Mouse (Mus musculus) embryonic facial prominence, embryonic 14.5 days (tissue): ENCODE data around the gene Klhl5. TPM values are rescaled to one million over a fixed set of nuclear protein-coding genes. Genes with fewer than 3 reads are reported as not detected.

Experiments
- ATAC-seq: fragments of 200-750 bp; cut with Nextera tagmentation; 2 replicates; pipeline ENCODE4 v1.8.0; 2017; ENCODE audit warnings: low read depth, moderate number of reproducible peaks, moderate TSS enrichment
- DNase-seq: peaks from one replicate; pipeline ENCODE4 v3.0.0-alpha.2; 2015; ENCODE audit warnings: low spot score
- H3K27ac ChIP-seq: fragments of 300-500 bp; sonication (generic); replicated peaks from 2 replicates; pipeline ENCODE4 v1.5.1; 2014; ENCODE audit warnings: low read depth, mild to moderate bottlenecking, low read length, moderate library complexity
- H3K27me3 ChIP-seq: fragments of 300-500 bp; sonication (generic); replicated peaks from 2 replicates; pipeline ENCODE4 v1.6.1; 2014; ENCODE audit warnings: low read length; ENCODE audit not compliant: control insufficient read depth, insufficient read depth
- H3K36me3 ChIP-seq: fragments of 300-500 bp; sonication (generic); 2 replicates; pipeline ENCODE4 v1.6.1; 2014; ENCODE audit warnings: low read length, mixed read lengths; ENCODE audit not compliant: control insufficient read depth, insufficient read depth
- H3K4me1 ChIP-seq: fragments of 300-500 bp; sonication (generic); 2 replicates; pipeline ENCODE4 v1.6.1; 2014; ENCODE audit warnings: antibody characterized with exemption, low read length; ENCODE audit not compliant: control insufficient read depth, insufficient read depth
- H3K4me2 ChIP-seq: fragments of 300-500 bp; sonication (generic); 2 replicates; pipeline ENCODE4 v1.6.1; 2014; ENCODE audit warnings: low read depth, mild to moderate bottlenecking, low read length, moderate library complexity, mixed read lengths
- H3K4me3 ChIP-seq: fragments of 300-500 bp; sonication (generic); 2 replicates; pipeline ENCODE4 v1.5.1; 2014; ENCODE audit warnings: low read depth, mild to moderate bottlenecking, low read length
- H3K9ac ChIP-seq: fragments of 300-500 bp; sonication (generic); 2 replicates; pipeline ENCODE4 v1.6.1; 2014; ENCODE audit warnings: low read depth, mild to moderate bottlenecking, low read length, moderate library complexity, mixed read lengths
- H3K9me3 ChIP-seq: fragments of 300-500 bp; sonication (generic); 2 replicates; pipeline ENCODE4 v1.6.1; 2016; ENCODE audit warnings: low read length; ENCODE audit not compliant: control insufficient read depth
- WGBS: fragments of 180-500 bp; shearing (Covaris S2); extraction: QIAGEN DNeasy Blood & Tissue Kit; methylation state at CpG from one replicate; pipeline ENCODE4 v1.1.7; 2014; 5-methylcytosine and 5-hydroxymethylcytosine counted together
- polyA plus RNA-seq: library from polyadenylated mRNA; unstranded; fragments of >200 nt; fragmentation: Nextera tagmentation; extraction: Ambion mirVana; gene quantifications from 2 replicates; pipeline ENCODE4 v1.2.1, GENCODE M21; 2014

Gene Klhl5
- polyA plus RNA-seq, 1 experiment from 2014 or later = 26.3 TPM

- ATAC-seq = no peak
- Histone ChIP-seq H3K4me2 (no peak overlapping the region), H3K27ac (no peak overlapping the region), H3K36me3 (0 out of 2 replicates have a peak, but pooled peaks cover 9% of the 10 kb centered on the region), H3K4me1 (peaks cover 4% of the 10 kb centered on the region), H3K27me3 (no peaks in the 10 kb centered on the region), H3K4me3 (no peak overlapping the region), H3K9me3 (no peaks in the 10 kb centered on the region), H3K9ac (no peak overlapping the region)
- 79% methylated on average over 2 of the region's 2 CpGs for whole genome bisulfite sequencing
- no peak for DNase-seq
These were observed 97.4 kb downstream of the Klhl5 start for GRCm38 (mm10) chr5:65204726-65205125.

- no peak overlapping the region for H3K27ac ChIP-seq
- no peaks in the 10 kb centered on the region for H3K9me3 ChIP-seq
- no peaks in the 10 kb centered on the region for H3K4me1 ChIP-seq
- peaks cover 6% of the 10 kb centered on the region; the same call in 1 of the 2 replicates for H3K36me3 ChIP-seq
- no peak for ATAC-seq
- no peak overlapping the region for H3K9ac ChIP-seq
- WGBS = 24% methylated on average over 7 of the region's 7 CpGs
- peak; percentile 45 for DNase-seq
- no peak overlapping the region for H3K4me2 ChIP-seq
- H3K27me3 ChIP-seq = no peaks in the 10 kb centered on the region
- no peak overlapping the region for H3K4me3 ChIP-seq
These were observed 106.0 kb downstream of the Klhl5 start for GRCm38 (mm10) chr5:65213321-65213720.

Other genes starting within 250 kb of the Klhl5 start
- gene Tlr1, start 174.0 kb upstream of the Klhl5 start, polyA plus RNA-seq = 1.4 TPM in 2 replicates
- gene Tlr6, start 147.4 kb upstream of the Klhl5 start, polyA plus RNA-seq = 1.6 and 1.7 TPM in 2 replicates
- gene Fam114a1, start 137.5 kb upstream of the Klhl5 start, polyA plus RNA-seq = 59.2 and 60.6 TPM in 2 replicates
- 0.30 and 0.45 TPM in 2 replicates for gene Tmem156, start 15.4 kb upstream of the Klhl5 start, polyA plus RNA-seq
- 8.7 and 11.8 TPM in 2 replicates for gene Wdr19, start 92.2 kb downstream of the Klhl5 start, polyA plus RNA-seq
- 84.2 and 84.8 TPM in 2 replicates for gene Rfc1, start 228.1 kb downstream of the Klhl5 start, polyA plus RNA-seq
- 0.30 and 0.65 TPM in 2 replicates for gene Klb, start 240.8 kb downstream of the Klhl5 start, polyA plus RNA-seq